Mouse (Mus musculus) olfactory bulb, adult 2 months (tissue): ENCODE results near the gene Xpnpep3.

Experiments used
- CTCF ChIP-seq: fragments of 200-500 bp; IDR thresholded peaks from 2 replicates; pipeline ENCODE4 v1.5.1; 2012; ENCODE audit warnings: low read depth, mild to moderate bottlenecking, low read length, moderate library complexity; ENCODE audit not compliant: insufficient read depth
- POLR2A ChIP-seq: fragments of 200-500 bp; IDR thresholded peaks from 2 replicates; pipeline ENCODE4 v1.6.1; 2012; ENCODE audit warnings: mild to moderate bottlenecking, low read depth, low read length, moderate library complexity; ENCODE audit not compliant: insufficient read depth

DNA sequence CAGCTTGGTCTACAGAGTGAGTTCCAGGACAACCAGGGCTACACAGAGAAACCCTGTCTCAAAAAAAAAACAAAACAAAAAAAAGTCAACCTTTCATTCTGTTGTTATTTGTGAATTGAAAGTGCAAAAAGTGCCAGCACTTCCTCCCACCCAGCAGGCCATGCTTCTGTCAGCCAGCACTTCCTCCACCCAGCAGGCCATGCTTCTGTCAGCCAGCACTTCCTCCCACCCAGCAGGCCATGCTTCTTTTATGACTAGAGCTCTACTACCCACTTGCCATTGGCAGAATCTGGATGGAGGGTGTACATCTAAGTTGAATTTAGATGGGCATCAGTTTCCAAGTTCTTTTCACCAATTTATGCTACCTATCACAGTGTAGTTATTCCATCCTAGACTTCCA lies 6.9 kb upstream of the Xpnpep3 start:
- TF ChIP-seq CTCF: no peak
- TF ChIP-seq POLR2A: no peak
